Mouse (Mus musculus) MEL (cell line): ENCODE measurements around the gene Abca17.

Experiments used
- CTCF ChIP-seq, 3 experiments: IDR thresholded peaks in 2 of 3; conservative IDR thresholded peaks in 1 of 3; 2 replicates each; pipeline ENCODE4 v1.5.1; 2011 to 2012; ENCODE audit warnings: low read length in 3 of 3, low read depth in 2 of 3, mild to moderate bottlenecking in 2 of 3, improper control_type of control experiment in 1 of 3, inconsistent platforms in 1 of 3, mixed read lengths in 1 of 3, moderate library complexity in 1 of 3; ENCODE audit not compliant: control insufficient read depth in 1 of 3, insufficient read depth in 1 of 3, poor library complexity in 1 of 3, severe bottlenecking in 1 of 3
- POLR2A ChIP-seq, 2 experiments: IDR thresholded peaks; 2 replicates each; pipeline ENCODE4 v1.6.1; 2011 to 2012; ENCODE audit warnings: low read length in 2 of 2, mild to moderate bottlenecking in 2 of 2, control low read depth in 1 of 2, improper control_type of control experiment in 1 of 2, low read depth in 1 of 2, moderate library complexity in 1 of 2; ENCODE audit not compliant: control insufficient read depth in 1 of 2, insufficient read depth in 1 of 2, poor library complexity in 1 of 2
- ZC3H11A ChIP-seq: IDR thresholded peaks from 2 replicates; pipeline ENCODE4 v1.6.1; 2012; ENCODE audit warnings: low read depth, mild to moderate bottlenecking, inconsistent platforms, low read length, improper control_type of control experiment
- ZKSCAN1 ChIP-seq: IDR thresholded peaks from 2 replicates; pipeline ENCODE4 v1.6.1; 2012; ENCODE audit warnings: low read depth, mild to moderate bottlenecking, inconsistent platforms, low read length, improper control_type of control experiment, moderate library complexity
- ZNF384 ChIP-seq: IDR thresholded peaks from 2 replicates; pipeline ENCODE4 v1.6.1; 2012; ENCODE audit warnings: low read depth, mild to moderate bottlenecking, inconsistent platforms, low read length, improper control_type of control experiment

- TF ChIP-seq POLR2A (IDR thresholded peaks at IDR 0.05; ENCODE audit: control insufficient read depth in 1 of 2, insufficient read depth in 1 of 2, low read depth in 1 of 2, low read length in 2 of 2, poor library complexity in 1 of 2) (no peak), ZNF384 (no peak), ZC3H11A (no peak), ZKSCAN1 (no peak), CTCF (IDR thresholded peaks at IDR 0.05 in 2 of 3, conservative IDR thresholded peaks at IDR 0.05 in 1 of 3; ENCODE audit: control insufficient read depth in 1 of 3, insufficient read depth in 1 of 3, low read depth in 2 of 3, low read length in 3 of 3, poor library complexity in 1 of 3, severe bottlenecking in 1 of 3) (no peak)
Observed at GRCm38 (mm10) chr17:24236921-24237320, 113.9 kb downstream of the Abca17 start.
